Mouse (Mus musculus) activated CD4-positive, CD25-positive, alpha-beta regulatory T cell, adult 4 months (primary cell): ENCODE data around the gene Sycp2. TPM values are rescaled to one million over a fixed set of nuclear protein-coding genes. Genes with fewer than 3 reads are reported as not detected.

Source experiments
- polyA plus RNA-seq, 2 experiments: library from polyadenylated mRNA; unstranded; fragments of 100-300 nt; shearing (Covaris generic); gene quantifications; one replicate each; pipeline ENCODE4 v1.2.1; 2017

The Sycp2 gene
- polyA plus RNA-seq, 2 experiments from 2014 or later: 0.21 TPM; not detected in 1

Other genes with a start within 250 kb of the Sycp2 start
- gene Ppp1r3d, start 6.8 kb upstream of the Sycp2 start, polyA plus RNA-seq: not detected
- gene Fam217b, start 6.8 kb upstream of the Sycp2 start, polyA plus RNA-seq: under 1 TPM in 1 of 2 experiments, not detected in 1; 0.12 TPM
- gene Cdh26, start 22.8 kb upstream of the Sycp2 start, polyA plus RNA-seq: not detected